8 mouse cellular contexts compared by ENCODE assay signal in the genomic region with DNA sequence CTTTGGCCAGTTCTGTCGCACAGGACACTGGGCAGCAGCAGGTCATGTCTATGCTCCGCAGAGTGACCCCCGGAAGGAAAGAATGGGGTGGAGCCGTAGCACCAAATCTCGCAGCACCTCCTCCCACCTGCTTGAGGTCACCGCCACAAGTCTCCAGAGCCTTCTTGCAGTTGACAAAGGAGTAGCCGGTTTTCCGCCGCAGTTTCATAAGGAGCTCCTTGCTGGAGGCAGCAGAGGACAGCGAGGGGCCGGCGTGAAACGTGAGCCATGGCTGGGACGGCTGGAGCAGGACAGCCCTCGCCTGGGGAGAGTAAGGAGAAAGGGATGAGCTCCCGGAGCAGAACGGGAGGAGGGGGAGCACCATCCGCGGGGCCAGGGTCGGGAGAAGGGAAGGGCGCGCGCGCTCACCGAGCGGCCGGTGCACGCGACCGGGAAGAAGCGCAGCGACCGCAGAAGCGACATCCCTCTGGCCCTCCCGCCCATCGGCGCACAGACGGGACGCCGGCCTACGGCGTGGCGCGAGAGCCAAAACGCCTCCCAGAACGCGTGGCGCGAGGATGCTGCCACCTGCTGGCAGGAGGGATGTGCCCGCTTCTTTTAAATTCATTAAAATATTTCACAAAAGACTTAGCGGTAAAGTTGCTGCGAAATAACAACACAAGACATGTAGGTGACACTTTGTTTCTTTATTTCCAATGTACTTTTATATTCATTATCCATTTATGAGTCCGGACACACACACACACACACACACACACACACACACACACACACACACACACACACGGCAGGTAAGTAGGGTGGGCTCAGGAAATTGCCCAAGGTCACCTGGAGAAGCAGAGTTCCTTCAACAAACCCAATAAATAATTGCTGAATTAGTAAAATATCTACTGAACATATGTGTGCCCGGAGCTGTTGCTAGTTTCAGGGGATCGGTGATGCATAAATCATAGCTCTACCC. TPM values are rescaled to one million over a fixed set of nuclear protein-coding genes. Genes with fewer than 3 reads are reported as not detected.
DNase-seq lines count a peak whose midpoint lies in the region; ATAC-seq and TF ChIP-seq lines count a peak whose summit lies in the region.

Tsfm (minus strand) TSS at position 505 of the 961 bp plus-strand sequence.

- H3K36me3 ChIP-seq in embryonic facial prominence, embryonic 15.5 days = peaks cover 32% of the 10 kb centered on the region
- H3K36me3 ChIP-seq in limb, embryonic 14.5 days (ENCODE audit: control insufficient read depth, insufficient read depth, low read length) = peaks cover 37% of the 10 kb centered on the region
- peaks cover 16% of the 10 kb centered on the region for H3K36me3 ChIP-seq in midbrain, postnatal 0 days (ENCODE audit: insufficient read depth, low read length)

- H3K4me2 ChIP-seq in embryonic facial prominence, embryonic 15.5 days (replicated peaks) = peak within 1 kb of the TSS; percentile 85
- H3K4me2 ChIP-seq in limb, embryonic 14.5 days (replicated peaks; ENCODE audit: low read depth, low read length, severe bottlenecking) = peak within 1 kb of the TSS; percentile 68
- peak within 1 kb of the TSS; percentile 85 for H3K4me2 ChIP-seq in midbrain, postnatal 0 days (ENCODE audit: low read depth, low read length, poor library complexity, severe bottlenecking)

- peak within 1 kb of the TSS; percentile 18; the same call in 1 of the 2 replicates for H3K27ac ChIP-seq in bone marrow, adult 2 months (ENCODE audit: control insufficient read depth, insufficient read depth, low read depth, low read length, poor library complexity)
- H3K27ac ChIP-seq in embryonic facial prominence, embryonic 15.5 days (replicated peaks) = peak within 1 kb of the TSS; percentile 83
- H3K27ac ChIP-seq in limb, embryonic 14.5 days (replicated peaks; ENCODE audit: low read depth, low read length) = peak within 1 kb of the TSS; percentile 34; the same call in 1 of the 2 replicates
- H3K27ac ChIP-seq in midbrain, postnatal 0 days (ENCODE audit: low read depth, low read length) = peak within 1 kb of the TSS; percentile 73

- no peaks in the 10 kb centered on the region for H3K27me3 ChIP-seq in embryonic facial prominence, embryonic 15.5 days
- H3K27me3 ChIP-seq in limb, embryonic 14.5 days (ENCODE audit: control insufficient read depth, insufficient read depth, low read length) = no peaks in the 10 kb centered on the region
- H3K27me3 ChIP-seq in midbrain, postnatal 0 days (ENCODE audit: insufficient read depth, low read length) = no peaks in the 10 kb centered on the region

- TF ChIP-seq POLR2A in bone marrow, adult 2 months (IDR thresholded peaks at IDR 0.05; ENCODE audit: borderline replicate concordance, control insufficient read depth, low read depth, low read length) = peak; percentile 81; the same call in 1 of the 2 replicates
- TF ChIP-seq POLR2A in limb, embryonic 14.5 days (IDR thresholded peaks at IDR 0.05; ENCODE audit: borderline replicate concordance, extremely low read depth, insufficient read depth, insufficient read length) = 0 out of 2 replicates have a peak, but pooled peaks have one; percentile 68

- peak within 1 kb of the TSS; percentile 83 for H3K9ac ChIP-seq in embryonic facial prominence, embryonic 15.5 days
- peak within 1 kb of the TSS; percentile 72 for H3K9ac ChIP-seq in limb, embryonic 14.5 days (ENCODE audit: low read depth, low read length, severe bottlenecking)
- H3K9ac ChIP-seq in midbrain, postnatal 0 days (replicated peaks; ENCODE audit: low read length, poor library complexity, severe bottlenecking) = peak within 1 kb of the TSS; percentile 92

- H3K4me3 ChIP-seq in bone marrow, adult 2 months (replicated peaks; ENCODE audit: control insufficient read depth, low read depth, low read length) = peak within 1 kb of the TSS; percentile 92
- peak within 1 kb of the TSS; percentile 94 for H3K4me3 ChIP-seq in embryonic facial prominence, embryonic 15.5 days (replicated peaks)
- peak within 1 kb of the TSS; percentile 69 for H3K4me3 ChIP-seq in limb, embryonic 14.5 days (replicated peaks; ENCODE audit: low read length)
- H3K4me3 ChIP-seq in midbrain, postnatal 0 days (ENCODE audit: low read depth, low read length) = peak within 1 kb of the TSS; percentile 83

- no peaks in the 10 kb centered on the region for H3K9me3 ChIP-seq in embryonic facial prominence, embryonic 15.5 days (replicated peaks)
- H3K9me3 ChIP-seq in limb, embryonic 14.5 days (ENCODE audit: control insufficient read depth, low read length) = no peaks in the 10 kb centered on the region
- no peaks in the 10 kb centered on the region for H3K9me3 ChIP-seq in midbrain, postnatal 0 days (ENCODE audit: low read length)

- peak; percentile 81 for ATAC-seq in embryonic facial prominence, embryonic 15.5 days (ENCODE audit: insufficient number of reproducible peaks, low FRiP score, low TSS enrichment, low read depth)
- ATAC-seq in limb, embryonic 14.5 days (ENCODE audit: low FRiP score, low read depth) = peak; percentile 88
- peak; percentile 78 for ATAC-seq in midbrain, postnatal 0 days (ENCODE audit: low FRiP score)

- H3K4me1 ChIP-seq in bone marrow, adult 2 months (ENCODE audit: control insufficient read depth, insufficient read depth, low read length) = no peaks in the 10 kb centered on the region
- H3K4me1 ChIP-seq in embryonic facial prominence, embryonic 15.5 days = peaks cover 5% of the 10 kb centered on the region
- H3K4me1 ChIP-seq in limb, embryonic 14.5 days (ENCODE audit: control insufficient read depth, insufficient read depth, low read length) = peaks cover 4% of the 10 kb centered on the region; the same call in 1 of the 2 replicates
- no peaks in the 10 kb centered on the region for H3K4me1 ChIP-seq in midbrain, postnatal 0 days (ENCODE audit: insufficient read depth, low read length)

- WGBS in bone marrow, adult 2 months = 4% methylated on average over 56 of the region's 56 CpGs
- WGBS in embryonic facial prominence, embryonic 15.5 days = 5% methylated on average over 56 of the region's 56 CpGs
- 5% methylated on average over 55 of the region's 56 CpGs for WGBS in limb, embryonic 14.5 days
- 6% methylated on average over 55 of the region's 56 CpGs for WGBS in midbrain, postnatal 0 days

- TF ChIP-seq CTCF in bone marrow, adult 2 months (IDR thresholded peaks at IDR 0.05; ENCODE audit: control insufficient read depth, insufficient read depth, low read length) = peak; percentile 97
- peak; percentile 97 for TF ChIP-seq CTCF in midbrain, postnatal 0 days (IDR thresholded peaks at IDR 0.05)

- DNase-seq in 416B (ENCODE audit: low read depth) = peak; percentile 90
- DNase-seq in heart, adult 8-10 months (ENCODE audit: low spot score) = peak; percentile 90
- DNase-seq in kidney, adult 9 months = peak; percentile 91
- peak; percentile 88 for DNase-seq in limb, embryonic 14.5 days (ENCODE audit: low spot score)
- peak; percentile 94 for DNase-seq in midbrain, postnatal 0 days (ENCODE audit: low spot score)
- DNase-seq in spleen, postnatal 14 days (ENCODE audit: low spot score in 2 of 2) = peak; percentile 84 to 91

RNA-seq across cellular contexts. Expression of gene Tsfm, which starts in this region (rescaled TPM):
- 9.7 and 23.6 TPM in 2 replicates for polyA plus RNA-seq in bone marrow, adult 2 months (2011; ENCODE audit: insufficient read depth, insufficient read length, low replicate concordance, missing spikeins)
- 68.8 and 75.4 TPM in 2 replicates for polyA plus RNA-seq in embryonic facial prominence, embryonic 15.5 days (2015; fragmentation: Nextera tagmentation; extraction: Ambion mirVana)
- 10 to 100 TPM; 50.9 to 67.0 (median 55.9) TPM for total RNA-seq in heart, adult 8-10 months (2022)
- 55.8 and 59.7 TPM in 2 replicates for polyA plus RNA-seq in limb, embryonic 14.5 days (2012; rRNA removed)
- polyA plus RNA-seq in limb, embryonic 14.5 days (2014; fragmentation: Nextera tagmentation; extraction: Ambion mirVana) = 65.2 and 69.0 TPM in 2 replicates
- total RNA-seq in midbrain, postnatal 0 days (2014; rRNA removed) = 29.3 and 33.8 TPM in 2 replicates
- polyA plus RNA-seq in midbrain, postnatal 0 days (2015; fragmentation: Nextera tagmentation; extraction: Ambion mirVana) = 60.7 and 63.3 TPM in 2 replicates

Comparison
In these comparisons a context has a peak if more than half of its experiments do, and no peak if none do; other contexts are left out.
1. Peak in every context shown above with its lines: DNase-seq, ATAC-seq, H3K4me3 ChIP-seq and H3K27ac ChIP-seq.
2. H3K27ac ChIP-seq: peak in every context shown above with its lines; median percentile 83 in embryonic facial prominence, embryonic 15.5 days; 73 in midbrain, postnatal 0 days; 34 in limb, embryonic 14.5 days; 18 in bone marrow, adult 2 months.